Mouse (Mus musculus) G1E (cell line): ENCODE results near the gene Nxf3.

Experiments
- CTCF ChIP-seq: IDR thresholded peaks from 2 replicates; pipeline ENCODE4 v1.5.1; 2012; ENCODE audit warnings: low read depth, low read length, inconsistent platforms, mixed read lengths
- GATA1 ChIP-seq: IDR thresholded peaks from 2 replicates; pipeline ENCODE4 v1.6.1; 2012; ENCODE audit warnings: borderline replicate concordance, low read length, inconsistent platforms, mixed read lengths
- GATA2 ChIP-seq: IDR thresholded peaks from 2 replicates; pipeline ENCODE4 v1.6.1; 2012; ENCODE audit warnings: low read depth, low read length, inconsistent platforms, borderline replicate concordance
- TAL1 ChIP-seq: conservative IDR thresholded peaks from 2 replicates; pipeline ENCODE4 v1.6.1; 2012; ENCODE audit warnings: low read depth, low read length, inconsistent platforms, mixed read lengths

- TF ChIP-seq CTCF (no peak), TAL1 (no peak), GATA1 (no peak), GATA2 (no peak)
Observed at GRCm38 (mm10) chrX:136092497-136093279, 7.6 kb upstream of the Nxf3 start.
